Mouse (Mus musculus) testis, adult 2 months (tissue): ENCODE results near the gene Llgl2.

Experiments
- CTCF ChIP-seq: fragments of 200-500 bp; IDR thresholded peaks from 2 replicates; pipeline ENCODE4 v1.5.1; 2012; ENCODE audit warnings: low read depth, mild to moderate bottlenecking, inconsistent platforms, low read length, moderate library complexity; ENCODE audit not compliant: control insufficient read depth, insufficient read depth, insufficient replicate concordance
- POLR2A ChIP-seq: fragments of 200-500 bp; IDR thresholded peaks from 2 replicates; pipeline ENCODE4 v1.6.1; 2012; ENCODE audit warnings: low read depth, mild to moderate bottlenecking, inconsistent platforms, low read length, moderate library complexity; ENCODE audit not compliant: control insufficient read depth

- no peak for TF ChIP-seq CTCF
- no peak for TF ChIP-seq POLR2A
Observed at GRCm38 (mm10) chr11:115903384-115904230, 79.8 kb downstream of the Llgl2 start.
